Mouse (Mus musculus) frontal cortex, adult 2 months (tissue): ENCODE measurements around the gene Rnf152. TPM values are rescaled to one million over a fixed set of nuclear protein-coding genes. Genes with fewer than 3 reads are reported as not detected.
A peak's percentile ranks its signal among the peaks of the same experiment; 100 is the strongest.

ENCODE experiments used
- DNase-seq, 2 experiments: peaks; one replicate each; pipeline ENCODE4 v3.0.0; 2022; ENCODE audit warnings: low spot score in 1 of 2; ENCODE audit errors: extremely low spot score in 1 of 2
- polyA plus RNA-seq: library from polyadenylated mRNA; depleted of rRNA; stranded (reverse); fragments of >200 nt; gene quantifications from 2 replicates; pipeline ENCODE4 v1.2.3, GENCODE M21; 2012; rRNA removed

Gene Rnf152
- 3.4 and 3.6 TPM in 2 replicates for polyA plus RNA-seq

DNA sequence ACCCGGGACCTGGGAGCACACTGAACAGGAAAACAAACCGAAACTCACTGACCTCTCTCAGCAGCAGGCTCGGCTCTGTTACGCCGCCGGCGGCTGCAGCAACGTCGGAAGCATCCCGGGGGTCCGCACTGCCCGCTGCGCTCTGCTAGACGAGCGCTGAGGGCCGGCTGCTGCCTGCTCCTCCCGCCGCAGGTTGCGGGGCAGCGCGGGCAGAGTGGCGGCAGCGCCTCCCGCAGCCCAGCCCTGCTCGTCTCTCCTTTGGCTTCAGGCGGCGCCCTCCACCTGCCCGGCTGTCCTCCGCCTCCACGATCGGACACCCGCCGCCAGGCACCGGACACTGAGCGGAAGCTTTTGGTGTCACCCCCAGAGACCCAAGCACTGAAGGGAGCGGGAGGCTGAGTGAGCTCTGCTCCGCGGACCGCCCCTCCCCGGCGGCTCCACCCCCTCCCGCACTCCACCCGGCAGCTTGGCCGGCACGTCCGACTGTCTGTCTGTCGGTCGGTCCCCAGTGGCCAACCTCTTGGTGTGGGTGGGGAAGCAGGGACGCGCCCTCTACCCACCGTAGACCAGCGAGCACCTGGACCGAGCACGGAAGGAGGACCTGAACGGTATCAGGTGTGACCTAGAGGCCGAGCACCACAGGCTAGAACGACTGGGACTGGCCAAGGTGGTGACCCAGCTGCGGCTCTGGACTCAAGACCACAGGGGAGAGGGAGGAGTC lies at the start of gene Rnf152:
Gene Rnf152, minus strand, starts transcription at position 420 of the 721 bp plus-strand sequence.
- no peak for DNase-seq

GRCm38 (mm10) chr1:105402853-105403252 lies 46.3 kb upstream of the Rnf152 start:
- DNase-seq: no peak

DNA sequence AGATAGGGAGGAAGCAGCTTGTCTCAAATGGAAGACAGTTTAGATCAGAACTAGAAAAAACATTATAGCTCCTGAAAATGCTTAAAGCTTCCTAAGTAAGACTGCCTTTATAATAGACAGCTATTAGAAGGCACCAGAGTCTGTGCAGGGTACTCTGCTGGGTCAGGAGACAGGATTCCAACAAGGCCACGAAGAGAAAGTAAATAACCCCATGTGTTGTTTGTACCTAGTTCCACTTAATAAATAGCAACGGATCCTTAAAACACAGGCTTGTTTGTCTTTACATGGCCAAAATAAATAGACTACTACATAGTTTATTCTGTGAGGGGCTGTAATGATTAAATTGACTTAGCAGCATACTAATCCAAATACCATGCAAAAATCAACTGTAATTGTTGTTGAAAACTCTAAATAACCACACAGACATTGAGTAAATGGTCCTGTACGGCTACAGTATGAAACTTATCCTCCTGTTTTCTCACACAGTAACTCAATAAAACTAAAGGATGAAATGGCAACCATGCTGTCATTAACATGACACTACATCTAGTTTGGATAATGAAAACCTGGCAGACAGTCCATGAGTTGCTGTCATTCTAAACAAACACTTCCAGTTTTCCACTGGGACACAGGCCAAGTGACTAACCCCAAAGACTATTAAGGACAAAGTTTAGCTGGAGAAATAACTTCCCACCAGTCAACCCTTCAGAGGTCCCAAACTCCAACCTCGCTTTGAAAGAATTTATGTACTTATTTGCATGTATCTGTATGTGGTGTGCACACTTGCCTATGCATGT lies 27.8 kb upstream of the Rnf152 start:
- no peak for DNase-seq

DNA sequence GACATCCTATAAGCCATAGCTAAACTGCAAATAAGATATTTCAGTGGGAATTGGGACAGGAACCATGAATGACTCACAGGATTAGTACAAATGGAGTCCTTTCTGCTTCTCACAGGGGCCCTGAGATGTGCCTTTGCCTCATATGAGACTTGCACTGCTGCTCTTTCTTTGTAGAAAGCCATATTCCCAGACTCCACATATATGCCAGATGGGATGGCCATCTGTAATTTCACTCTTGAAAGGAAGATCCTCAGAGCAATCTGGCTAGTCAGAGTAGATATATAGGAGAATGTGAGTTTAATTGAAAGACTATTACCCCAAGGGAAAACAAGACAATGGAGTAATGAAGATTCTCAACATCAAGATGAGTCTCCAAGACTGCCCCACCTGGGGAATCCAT lies 21.0 kb upstream of the Rnf152 start:
- peak in 1 of 2 experiments; percentile 28 for DNase-seq

DNA sequence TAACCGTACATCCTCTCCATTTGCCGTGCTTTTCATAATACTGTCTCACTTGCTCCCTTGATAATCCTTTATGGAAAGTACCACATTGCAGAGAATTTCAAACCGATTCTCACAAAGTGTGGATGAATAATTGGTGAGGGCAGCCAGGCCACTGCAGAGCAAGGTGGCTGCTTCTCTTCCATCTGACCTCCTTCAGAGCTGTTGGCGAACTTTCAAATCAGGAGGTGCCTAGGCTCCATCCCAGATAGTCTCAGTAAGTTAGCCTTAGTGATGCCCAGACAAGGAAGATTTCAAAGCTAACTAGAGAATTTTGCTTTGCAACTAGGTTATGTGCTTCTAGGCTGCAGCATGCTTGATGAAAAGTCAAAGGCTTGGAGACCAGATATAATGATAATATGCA lies 18.1 kb upstream of the Rnf152 start:
- DNase-seq: no peak

- DNase-seq: no peak
Measured at GRCm38 (mm10) chr1:105362701-105363100, 6.2 kb upstream of the Rnf152 start.

- no peak for DNase-seq
Measured at GRCm38 (mm10) chr1:105358896-105359295, 2.4 kb upstream of the Rnf152 start.

DNA sequence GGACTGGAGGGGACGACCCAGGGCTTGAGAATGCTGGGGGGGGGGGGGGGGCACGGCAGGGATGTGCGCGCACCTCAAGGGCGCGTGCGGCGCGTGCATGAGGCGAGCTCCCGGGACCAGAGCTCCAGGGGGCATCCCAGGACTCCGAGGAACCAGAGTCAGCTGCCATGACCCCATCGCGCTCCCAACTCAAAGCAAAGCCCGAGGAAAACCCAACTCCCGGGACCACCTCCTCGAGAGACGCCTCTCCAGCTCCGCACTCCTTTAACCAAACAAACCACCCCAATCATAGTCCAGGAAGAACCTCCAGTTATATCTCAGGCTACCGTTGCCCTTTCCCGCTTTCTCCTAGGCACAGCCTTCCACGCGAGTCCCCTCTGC lies 610 bp downstream of the Rnf152 start:
- DNase-seq: no peak

DNA sequence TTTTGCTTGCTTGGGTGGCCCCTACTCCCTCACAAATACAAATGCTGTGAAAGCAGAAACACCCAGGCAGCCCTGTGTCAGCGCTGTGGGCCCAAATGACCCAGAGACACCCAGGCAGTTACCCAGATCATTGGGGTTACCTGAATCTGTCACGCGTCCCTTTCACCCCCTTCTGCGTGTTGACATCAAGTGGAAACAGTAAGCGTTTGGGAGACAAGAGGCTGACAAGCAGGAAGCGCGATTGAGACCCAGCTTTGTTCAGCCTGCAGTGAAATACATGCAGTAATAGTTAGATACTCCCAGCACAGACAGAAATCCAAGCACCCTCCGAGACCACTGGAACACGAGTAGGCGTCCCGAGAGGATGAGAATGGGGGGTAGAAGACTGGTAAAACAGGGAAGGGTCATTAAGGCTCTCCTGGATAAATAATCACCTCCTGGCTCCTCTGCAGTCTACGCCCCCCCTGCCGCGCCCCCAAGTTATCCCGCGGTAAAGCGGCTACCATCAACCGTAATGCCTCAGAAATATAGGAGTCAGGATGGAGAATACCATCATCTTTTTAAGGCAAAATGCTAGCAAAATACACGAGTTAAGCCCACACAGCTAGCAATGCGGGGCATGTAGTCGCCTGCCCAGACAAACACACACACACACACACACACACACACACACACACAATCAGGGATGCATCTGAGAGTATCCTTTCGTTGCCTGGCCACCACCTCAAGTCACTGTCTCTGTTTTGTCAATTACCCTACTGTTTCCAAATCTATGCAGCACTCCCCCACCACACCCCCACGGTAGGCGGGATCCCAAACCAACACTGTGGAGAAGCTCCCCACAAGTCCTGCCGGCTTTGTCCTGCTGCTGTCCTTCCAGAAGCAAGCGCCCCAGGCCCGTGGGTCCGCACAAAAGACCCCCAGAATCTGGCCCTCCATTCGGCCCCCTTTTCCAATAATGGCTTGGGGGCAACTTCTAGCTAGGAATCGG lies 1.3 kb downstream of the Rnf152 start:
- DNase-seq: peak in 1 of 2 experiments; percentile 30

DNA sequence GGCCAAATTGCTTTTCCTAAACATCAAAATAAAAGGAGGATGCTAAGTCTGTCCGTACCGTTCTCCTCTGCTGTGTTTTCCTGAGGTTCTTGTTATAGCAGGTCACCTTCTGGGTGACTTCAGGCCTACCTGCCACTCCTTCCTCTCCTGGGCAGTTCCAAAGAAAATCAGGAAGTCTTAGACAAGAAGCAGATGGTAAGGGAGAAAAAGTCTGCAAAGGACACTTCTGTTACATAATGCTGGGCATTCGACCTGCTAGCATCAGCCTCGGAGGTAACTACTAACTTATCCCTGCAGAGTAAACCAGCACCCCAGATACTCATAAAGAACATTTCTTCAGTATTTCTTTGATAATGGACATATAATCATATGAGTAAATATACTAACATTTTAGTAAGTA lies 4.7 kb downstream of the Rnf152 start:
- DNase-seq: no peak

DNA sequence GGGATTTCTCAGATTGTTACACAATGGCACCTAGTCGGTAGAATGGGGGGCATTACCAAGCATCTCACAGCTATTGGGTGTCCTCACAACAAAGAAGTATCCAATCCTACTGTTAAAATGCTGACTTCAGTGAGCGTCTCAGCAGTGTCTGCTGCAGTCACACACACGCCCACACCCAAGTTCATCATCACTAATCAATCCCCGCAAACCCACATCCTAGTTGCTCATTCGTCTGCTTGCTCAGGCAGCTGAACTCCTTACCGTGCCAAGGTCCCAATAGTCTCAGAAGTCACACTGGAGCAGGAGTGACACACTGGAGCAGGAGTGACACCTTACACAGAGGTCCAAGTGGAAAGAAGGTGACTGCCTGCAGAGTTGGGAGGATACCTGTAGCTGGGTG lies 14.2 kb downstream of the Rnf152 start:
- no peak for DNase-seq

DNA sequence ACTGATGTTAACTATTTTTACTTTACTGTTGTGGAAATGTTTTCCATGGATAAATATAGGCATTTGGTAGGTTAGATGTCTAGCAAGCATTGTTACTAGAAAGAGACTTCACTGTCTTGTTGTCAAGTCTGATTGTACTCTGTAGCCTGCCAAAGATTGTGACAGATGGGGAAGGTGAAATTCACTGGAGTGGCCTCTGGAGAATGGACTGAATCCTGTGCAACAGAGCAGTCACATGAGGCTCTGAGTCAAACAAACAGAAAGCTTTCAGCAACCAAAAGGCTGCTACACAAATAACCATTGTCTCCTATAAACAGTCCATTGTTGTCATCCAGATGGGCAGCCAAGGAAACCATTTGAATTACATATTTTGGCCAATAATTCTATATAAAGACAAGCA lies 15.6 kb downstream of the Rnf152 start:
- no peak for DNase-seq

GRCm38 (mm10) chr1:105337397-105337796 lies 19.1 kb downstream of the Rnf152 start:
- DNase-seq: no peak

DNA sequence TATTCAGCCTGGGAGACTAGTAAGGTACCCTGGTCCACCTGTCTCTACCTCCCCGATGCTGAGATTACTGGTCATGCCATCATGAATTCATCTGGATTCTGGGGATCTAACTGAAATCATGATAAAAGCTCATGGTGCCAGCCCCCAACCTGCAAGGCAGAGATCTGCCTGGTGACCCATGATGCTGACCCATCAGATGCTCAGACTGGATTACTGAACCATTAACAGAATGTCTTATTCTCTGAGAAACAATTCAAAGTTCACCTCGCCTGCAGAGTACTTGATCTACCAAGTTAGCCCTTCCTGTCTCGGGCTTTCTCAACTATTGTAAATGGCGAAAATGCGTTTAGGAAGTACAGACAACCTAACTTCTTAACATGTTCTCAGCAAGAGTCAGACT lies 20.4 kb downstream of the Rnf152 start:
- no peak for DNase-seq

GRCm38 (mm10) chr1:105332087-105332731 lies 24.3 kb downstream of the Rnf152 start:
- no peak for DNase-seq

DNA sequence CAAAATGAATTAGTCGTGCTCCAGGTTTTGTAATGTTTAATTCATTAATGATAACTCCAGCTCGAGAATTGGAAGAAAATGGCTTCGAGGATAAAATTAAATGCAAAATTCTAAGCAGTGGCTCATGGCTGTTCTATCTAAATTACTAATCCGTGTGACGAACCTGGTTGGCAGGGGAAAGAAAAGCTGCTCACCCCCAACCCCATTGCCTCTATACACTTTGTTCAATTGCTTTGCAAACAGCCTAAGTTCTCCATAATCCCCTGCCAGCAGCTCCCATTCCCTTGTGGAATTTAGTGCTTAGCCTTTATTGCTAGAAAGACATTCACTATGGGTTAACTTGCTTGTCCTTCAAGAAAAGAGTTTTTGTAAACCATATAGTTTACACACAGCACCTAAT lies 24.9 kb downstream of the Rnf152 start:
- DNase-seq: no peak

DNA sequence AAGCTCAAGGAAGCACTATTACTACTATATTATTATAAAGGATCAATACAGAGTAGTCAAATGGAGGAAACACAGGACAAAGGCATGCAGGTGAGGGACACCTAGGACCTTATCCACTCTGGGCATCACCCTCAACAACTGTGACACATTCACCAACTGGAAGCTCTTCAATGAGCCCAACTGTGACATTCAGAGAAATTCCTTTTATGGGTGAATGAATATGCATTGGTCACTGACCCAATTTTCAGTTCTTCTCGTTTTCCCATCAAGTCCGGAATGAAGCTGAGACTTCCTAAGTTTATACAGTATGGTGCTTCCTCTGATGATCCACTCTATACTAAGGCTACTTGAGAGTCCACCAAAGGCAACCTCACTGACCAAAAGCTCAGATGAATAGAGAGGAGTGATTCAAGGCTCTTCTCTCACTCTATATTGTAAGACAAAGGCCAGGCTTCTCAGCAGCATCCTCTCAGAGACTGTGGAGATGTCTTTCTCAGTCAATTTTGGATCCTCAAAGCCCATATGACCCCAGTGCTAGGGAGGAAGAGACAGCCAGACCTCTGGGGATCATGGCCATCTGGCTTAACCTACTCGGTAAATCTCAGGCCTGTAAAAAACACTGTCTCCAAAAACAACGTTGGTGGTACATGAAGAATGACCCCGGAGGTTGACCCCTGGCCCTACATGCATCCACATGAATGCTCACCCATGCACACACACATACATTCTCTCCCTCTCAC lies 25.8 kb downstream of the Rnf152 start:
- DNase-seq: no peak

- DNase-seq: no peak
Measured at GRCm38 (mm10) chr1:105327789-105328188, 28.7 kb downstream of the Rnf152 start.

DNA sequence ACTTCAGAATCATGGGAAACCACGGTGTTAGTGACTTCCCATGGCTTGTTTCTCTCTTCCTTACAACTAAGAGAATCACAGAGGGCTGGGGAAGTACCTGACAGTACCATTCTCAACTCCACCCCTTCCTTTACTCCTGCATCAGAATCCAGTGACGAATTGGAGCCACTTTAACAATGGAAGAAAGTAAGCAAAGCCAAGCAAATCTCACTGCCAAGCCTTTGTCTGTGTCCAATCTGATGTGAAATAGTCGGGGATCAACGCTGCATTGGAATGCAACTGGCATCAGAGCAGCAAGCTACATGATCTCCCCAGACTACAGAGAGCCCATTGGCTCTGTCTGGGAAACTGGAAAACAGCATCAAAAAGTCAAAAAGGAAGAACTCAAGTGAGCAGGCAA lies 31.9 kb downstream of the Rnf152 start:
- DNase-seq: no peak
